Mouse (Mus musculus) right cerebral cortex, postnatal 4 days (tissue): ENCODE data around the gene Vwce.
A peak's percentile ranks its signal among the peaks of the same experiment; 100 is the strongest.

Source experiments
- DNase-seq: peaks from one replicate; pipeline ENCODE4 v3.0.0-alpha.2; 2022

Gene Vwce

DNA sequence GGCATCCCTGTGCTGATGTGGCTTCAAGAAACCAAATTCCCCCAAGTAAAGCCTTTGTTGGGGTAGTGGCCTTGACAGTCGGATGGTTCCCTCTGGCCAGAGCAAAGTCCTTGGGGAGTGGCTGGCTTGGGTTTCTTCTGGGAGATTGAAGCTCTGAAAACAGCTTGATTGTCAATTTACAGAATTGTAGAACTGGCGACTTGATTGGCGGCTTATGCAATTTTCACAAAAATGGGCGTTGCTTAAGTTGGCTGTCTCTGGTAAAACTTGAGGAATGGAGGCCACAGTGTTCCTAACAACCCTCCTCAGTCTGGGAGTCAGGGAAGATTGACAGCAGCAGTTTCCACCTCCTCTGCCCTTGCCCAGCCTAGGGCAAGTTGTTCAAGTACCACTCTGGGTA is 58.3 kb downstream of the Vwce start:
- no peak for DNase-seq

GRCm38 (mm10) chr19:10693926-10694682 is 60.1 kb downstream of the Vwce start:
- no peak for DNase-seq

DNA sequence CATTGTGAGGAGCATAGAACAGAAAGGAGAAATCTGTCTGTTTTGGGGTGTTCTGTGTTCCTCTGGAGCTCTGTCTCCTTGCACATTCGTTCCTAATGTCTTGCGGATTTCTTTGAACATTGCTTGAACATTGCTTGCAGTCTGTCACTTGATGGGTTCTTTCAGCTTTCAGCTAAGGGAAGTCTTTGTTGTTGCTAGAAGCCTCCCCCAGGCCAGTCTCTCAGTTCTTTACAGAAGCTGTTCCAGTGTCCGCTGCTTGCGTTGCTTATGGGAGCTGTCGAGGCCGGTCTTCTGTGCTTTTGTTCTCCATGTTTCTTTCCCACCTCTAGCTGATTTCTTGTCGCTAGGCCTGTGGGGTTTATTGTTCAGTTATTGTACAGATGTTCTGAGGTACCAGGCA is 61.8 kb downstream of the Vwce start:
- DNase-seq = no peak

GRCm38 (mm10) chr19:10698131-10698991 is 64.3 kb downstream of the Vwce start:
- no peak for DNase-seq

DNA sequence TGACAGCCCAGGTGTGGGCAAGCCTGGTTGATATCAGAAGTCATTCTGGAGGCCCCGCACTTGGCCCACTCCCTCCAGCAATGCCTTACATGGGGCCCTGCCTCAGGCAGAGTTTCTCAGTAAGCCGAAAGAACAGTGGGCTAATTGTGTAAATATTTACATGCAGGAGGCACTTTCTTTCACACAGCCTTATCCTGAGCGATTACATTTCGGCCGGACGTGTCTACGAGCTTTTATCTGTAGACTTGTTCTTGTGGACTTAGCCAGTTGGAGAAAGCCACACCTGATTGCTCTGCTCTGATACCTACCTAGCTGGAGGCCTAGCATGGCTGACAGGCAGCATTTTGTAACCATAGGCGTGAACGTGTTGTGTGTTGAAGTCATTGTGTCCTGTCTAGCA is 65.8 kb downstream of the Vwce start:
- no peak for DNase-seq

DNA sequence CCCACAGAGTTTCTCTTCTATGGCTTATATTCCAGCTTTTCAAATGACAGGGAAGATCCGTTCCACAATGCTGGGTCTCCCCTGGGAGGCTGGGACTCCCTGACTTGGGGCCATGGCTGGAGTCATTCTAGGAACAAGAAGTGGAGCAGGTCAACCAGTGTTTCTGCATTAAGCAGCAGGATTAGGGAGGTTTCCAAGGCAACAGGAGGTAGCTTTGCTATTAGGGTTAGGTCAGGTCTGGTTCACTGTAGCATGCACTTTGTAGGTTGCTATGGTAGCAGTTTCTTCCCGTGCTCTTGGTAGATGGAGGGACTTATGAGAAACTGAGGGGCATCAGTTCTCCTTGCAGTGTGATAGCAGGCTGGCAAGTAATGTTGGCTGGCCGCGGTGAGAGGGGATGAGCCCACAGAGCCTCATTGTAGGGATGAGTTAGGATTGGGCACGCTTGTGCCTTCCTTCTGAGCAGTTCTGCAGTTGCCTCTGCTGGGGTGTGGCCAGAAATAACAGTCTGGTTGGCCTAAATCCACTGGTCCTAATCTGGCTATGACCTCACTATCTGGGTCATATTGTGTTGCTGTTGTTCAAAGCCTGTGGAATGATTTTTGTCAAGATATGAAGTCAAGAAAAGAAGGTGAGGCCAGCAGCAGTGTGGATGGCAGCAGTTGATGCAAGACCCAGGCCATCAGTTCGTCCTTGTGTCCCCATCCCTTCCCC is 67.2 kb downstream of the Vwce start:
- DNase-seq = no peak

DNA sequence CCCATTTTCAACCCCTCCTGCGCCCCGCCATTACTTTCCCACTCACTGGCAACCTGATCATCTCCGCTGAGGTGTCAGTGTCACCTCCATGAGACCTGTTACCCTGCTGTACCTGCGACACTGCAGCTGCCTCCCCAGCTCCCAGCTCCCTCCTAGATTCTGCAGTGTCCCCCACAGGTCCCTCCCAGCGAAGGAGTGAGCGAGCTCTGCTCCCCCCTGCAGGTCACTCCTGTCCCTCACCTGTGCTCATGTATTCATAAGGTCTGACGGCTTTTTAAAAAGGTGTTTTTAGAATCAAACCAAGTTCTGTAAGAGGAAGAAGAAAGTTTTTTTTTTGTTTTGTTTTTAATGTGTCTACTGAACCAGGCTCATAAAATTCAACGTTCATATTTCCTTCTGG is 68.1 kb downstream of the Vwce start:
- DNase-seq = no peak

GRCm38 (mm10) chr19:10703470-10703869 is 69.5 kb downstream of the Vwce start:
- no peak for DNase-seq

- DNase-seq = no peak
These were observed 73.3 kb downstream of the Vwce start for GRCm38 (mm10) chr19:10707087-10707875.

GRCm38 (mm10) chr19:10707881-10708280 is 73.9 kb downstream of the Vwce start:
- no peak for DNase-seq

DNA sequence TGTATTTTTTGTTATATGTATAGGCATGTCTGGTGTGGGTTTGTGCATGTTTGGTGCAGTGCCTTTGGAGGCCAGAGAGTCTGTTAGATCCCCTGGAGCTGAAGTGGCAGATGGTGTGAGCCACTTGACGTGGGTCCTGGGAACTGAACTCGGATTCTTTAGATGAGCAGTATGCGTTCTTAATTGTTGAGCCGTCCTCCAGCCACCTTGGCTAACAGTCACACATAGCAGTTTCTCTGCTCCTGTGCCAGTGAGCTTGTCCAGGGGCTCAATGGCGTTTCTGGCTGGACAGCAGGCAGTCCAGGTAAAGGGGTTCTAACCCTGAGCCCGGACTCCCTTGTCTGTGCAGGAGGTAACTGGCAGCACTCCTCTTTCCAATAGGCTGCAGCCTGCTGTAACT is 74.9 kb downstream of the Vwce start:
- DNase-seq = no peak

DNA sequence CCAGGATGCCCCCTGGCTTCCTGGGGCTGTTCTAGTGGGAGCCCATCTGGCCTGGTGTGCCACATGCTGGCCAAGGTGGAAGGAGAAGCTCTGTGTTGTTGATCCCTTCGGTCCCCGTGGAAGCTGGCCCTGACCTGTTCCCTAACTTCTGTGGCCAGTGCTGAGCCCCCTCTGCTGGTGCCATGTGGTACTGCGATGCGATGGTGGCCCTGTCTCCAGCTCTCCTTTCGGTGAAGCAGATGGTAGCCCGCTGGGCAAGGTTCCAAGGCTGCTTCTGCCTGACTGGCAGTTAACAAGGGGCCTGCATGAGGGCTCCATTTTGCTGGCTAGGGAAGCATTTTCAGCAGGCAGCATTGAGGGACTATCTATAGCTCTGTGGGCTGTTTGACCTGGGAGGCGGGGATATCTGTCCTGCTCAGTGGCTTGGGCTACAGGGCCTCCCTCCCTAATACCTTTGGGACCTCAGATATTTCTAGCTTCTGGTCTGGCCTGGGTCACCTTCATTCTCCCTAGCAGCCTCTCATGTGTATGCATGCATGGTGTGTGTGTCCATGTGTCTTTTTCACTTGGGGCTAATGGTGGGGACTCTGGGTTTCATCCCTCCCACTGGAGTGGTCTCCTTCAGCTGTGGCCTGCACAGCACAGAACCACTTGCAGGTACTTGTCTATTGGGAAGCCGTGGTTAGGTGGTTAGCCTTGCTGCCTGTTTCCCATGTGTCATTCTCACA is 75.5 kb downstream of the Vwce start:
- peak; percentile 99 for DNase-seq

- DNase-seq = peak; percentile 78
These were observed 76.1 kb downstream of the Vwce start for GRCm38 (mm10) chr19:10710088-10710511.

DNA sequence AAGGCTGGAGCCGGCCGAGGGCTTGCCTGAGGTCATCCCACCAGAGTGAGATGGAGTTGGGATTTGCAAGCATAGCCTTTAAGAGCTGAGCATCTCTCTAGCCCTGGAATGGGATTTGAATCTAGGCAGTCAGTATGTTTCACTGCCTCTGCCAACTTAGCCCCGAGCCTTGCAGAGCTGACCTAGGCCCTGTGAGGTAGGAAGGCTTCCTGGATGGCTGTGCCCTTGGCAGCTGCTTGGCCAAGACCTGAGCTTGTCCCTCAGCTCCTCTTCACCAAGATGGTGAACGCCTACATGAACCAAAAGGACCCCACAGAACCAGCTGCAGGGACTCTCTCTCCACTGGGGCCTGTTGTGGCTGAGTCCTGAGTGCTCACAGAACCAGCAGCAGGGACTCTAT is 76.7 kb downstream of the Vwce start:
- no peak for DNase-seq

DNA sequence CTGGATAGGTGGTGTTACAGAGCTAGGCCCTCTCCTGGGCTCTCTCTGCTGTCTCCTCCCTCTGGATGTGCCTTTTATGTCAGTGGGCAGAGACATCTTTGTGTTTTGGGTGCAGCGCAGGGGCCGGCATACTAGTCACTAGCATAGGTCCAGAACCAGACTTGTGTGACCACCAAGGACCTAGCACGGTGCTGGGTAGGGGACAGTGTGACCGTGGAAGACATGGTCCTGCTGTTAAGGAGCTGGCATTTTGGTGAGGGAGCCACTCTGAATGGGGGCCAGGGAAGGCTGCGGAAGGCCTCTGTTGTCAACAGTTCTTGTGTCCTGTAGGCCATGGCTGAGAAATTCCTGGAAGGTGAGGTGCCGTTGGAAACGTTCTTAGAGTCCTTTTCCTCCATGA is 78.2 kb downstream of the Vwce start:
- no peak for DNase-seq

- DNase-seq = no peak
These were observed 78.6 kb downstream of the Vwce start for GRCm38 (mm10) chr19:10712646-10713045.

- no peak for DNase-seq
These were observed 79.5 kb downstream of the Vwce start for GRCm38 (mm10) chr19:10713551-10713950.

DNA sequence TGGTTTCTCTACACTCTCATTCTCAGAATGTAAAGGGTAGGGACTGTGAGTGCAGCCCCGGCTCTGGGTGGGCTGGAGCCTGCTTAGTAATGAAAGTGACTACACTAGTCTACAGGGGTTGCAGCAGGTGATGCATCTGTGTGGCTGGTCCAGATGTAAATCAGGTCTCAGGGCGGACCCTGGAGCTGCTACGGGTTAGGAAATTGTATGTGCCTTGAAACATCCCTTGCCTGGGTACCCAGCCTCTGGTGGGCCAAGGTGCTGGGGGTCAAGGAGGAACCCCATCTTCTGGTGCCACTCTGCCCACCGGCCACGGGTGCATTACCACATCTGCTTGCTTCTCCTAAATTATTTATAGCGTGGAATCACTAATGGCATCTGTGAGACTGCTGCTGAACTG is 80.2 kb downstream of the Vwce start:
- DNase-seq = no peak

DNA sequence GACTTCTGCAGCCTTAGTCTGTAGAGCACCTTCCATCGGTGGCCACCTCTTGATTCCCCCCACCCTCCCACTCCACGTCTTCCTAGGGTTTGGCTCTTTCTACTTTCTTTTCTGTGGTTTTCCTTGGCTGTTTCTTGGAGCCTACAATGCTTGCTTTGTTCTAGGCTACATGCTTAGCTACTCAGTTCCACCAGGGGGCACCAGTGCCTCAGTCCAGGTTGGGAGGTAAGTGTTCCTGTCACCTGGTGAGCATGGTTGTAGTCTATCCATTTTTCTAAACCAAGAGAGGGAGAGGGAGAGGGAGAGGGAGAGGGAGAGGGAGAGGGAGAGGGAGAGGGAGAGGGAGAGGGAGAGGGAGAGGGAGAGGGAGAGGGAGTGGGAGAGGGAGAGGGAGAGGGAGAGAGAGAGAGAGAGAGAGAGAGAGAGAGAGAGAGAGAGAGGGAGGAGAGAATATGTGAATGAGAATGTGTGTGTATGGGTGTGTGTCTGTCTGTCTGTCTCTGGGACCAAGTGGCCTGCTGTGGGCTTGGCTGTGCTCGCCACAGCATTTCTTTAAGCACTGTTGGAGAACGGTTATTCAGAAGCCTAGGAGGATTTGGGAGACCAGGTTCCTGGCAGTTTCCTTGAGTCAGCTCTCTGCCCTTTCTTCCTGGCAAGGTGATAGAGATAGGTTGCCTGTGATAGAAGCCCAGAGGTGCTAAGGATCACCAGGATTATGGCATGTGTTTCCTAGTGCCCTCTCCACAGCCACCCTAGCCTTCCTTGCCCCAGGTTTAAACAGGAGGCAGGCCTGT is 80.9 kb downstream of the Vwce start:
- peak; percentile 87 for DNase-seq

DNA sequence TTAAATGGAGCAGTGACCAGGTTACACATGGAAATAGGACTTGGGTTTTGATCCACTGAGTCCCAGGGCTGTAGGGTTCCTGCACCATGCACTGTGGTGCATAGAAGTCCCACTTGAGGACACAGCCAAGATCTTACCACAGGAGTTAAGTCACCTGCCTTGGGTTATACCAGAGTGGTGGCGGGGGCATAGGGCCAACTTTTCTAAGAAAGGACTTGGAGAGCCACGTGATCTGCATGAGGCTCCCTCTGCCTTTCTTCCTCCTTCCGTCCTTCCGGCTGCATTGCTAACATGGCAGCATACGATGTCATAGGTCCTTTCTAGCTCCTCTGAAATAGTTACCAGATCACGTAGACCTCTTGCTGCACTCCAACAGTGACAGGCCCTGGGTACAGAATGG is 81.5 kb downstream of the Vwce start:
- DNase-seq = no peak
